In the genomic region with DNA sequence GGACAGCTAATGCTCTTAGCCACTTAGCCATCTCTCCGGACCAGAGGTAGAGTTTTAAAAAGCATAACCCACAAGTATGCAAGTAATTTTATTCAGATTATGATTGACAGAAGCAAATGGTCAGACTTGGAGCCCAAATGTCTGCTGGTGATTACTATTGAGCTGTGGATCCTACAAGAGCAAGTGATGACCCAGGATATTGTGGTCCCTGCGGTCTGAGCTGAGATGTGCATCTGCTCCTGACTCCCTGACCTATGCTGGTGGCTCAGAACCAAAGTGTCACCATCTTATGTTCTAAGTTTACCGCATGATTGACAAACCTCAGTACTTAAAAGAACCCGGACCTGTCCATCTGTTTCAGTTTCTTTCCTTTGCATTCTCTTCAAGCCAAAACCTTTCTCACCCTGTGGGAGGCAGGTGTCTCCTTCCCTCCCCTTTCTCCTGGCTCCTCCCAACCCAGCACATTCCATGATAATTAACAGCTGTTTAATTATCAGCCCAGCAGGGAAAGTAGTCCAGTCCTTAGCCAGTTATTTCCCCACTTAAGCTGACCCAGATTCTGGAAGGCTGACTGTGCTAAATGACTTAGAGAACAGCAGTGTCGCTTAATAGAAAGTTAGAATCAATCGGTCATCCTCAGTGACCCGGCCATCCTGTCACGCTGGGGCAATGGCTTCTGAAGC, we compare ENCODE assay signal across 13 mouse cellular contexts.
DNase-seq lines count a peak whose midpoint lies in the region; ATAC-seq lines count a peak whose summit lies in the region.
"Had no signal": no experiment of that assay in that cellular context is flagged by ENCODE, and none has a peak within 500 bp of the region (broad histone marks: within the 10 kb centered on the region; RNA-seq: fewer than 3 reads in every experiment).

No protein-coding gene starts in this region.

- no peaks in the 10 kb centered on the region for H3K9me3 ChIP-seq in forebrain, embryonic 13.5 days (replicated peaks)
- H3K9me3 ChIP-seq in forebrain, embryonic 16.5 days (ENCODE audit: control insufficient read depth, low read length): no peaks in the 10 kb centered on the region
- H3K9me3 ChIP-seq: midbrain, embryonic 10.5 days; neural tube, embryonic 13.5 days had no signal

- H3K4me3 ChIP-seq in forebrain, embryonic 13.5 days: no peak overlapping the region
- H3K4me3 ChIP-seq in forebrain, embryonic 16.5 days (replicated peaks; ENCODE audit: low read length): no peak overlapping the region
- H3K4me3 ChIP-seq: midbrain, embryonic 10.5 days; neural tube, embryonic 13.5 days had no signal

- no peaks in the 10 kb centered on the region for H3K36me3 ChIP-seq in forebrain, embryonic 13.5 days (ENCODE audit: poor library complexity, severe bottlenecking)
- no peaks in the 10 kb centered on the region for H3K36me3 ChIP-seq in forebrain, embryonic 16.5 days (ENCODE audit: control insufficient read depth, insufficient read depth)
- H3K36me3 ChIP-seq: G1E; midbrain, embryonic 10.5 days; neural tube, embryonic 13.5 days had no signal

- H3K4me1 ChIP-seq in forebrain, embryonic 13.5 days: peaks cover 11% of the 10 kb centered on the region; the same call in 1 of the 2 replicates
- H3K4me1 ChIP-seq in forebrain, embryonic 16.5 days (replicated peaks; ENCODE audit: control insufficient read depth, insufficient read depth, low read length): no peaks in the 10 kb centered on the region

- 63% methylated on average over 8 of the region's 8 CpGs for WGBS in forebrain, embryonic 13.5 days
- 56% methylated on average over 8 of the region's 8 CpGs for WGBS in forebrain, embryonic 16.5 days

- no peak overlapping the region for H3K27ac ChIP-seq in forebrain, embryonic 13.5 days
- H3K27ac ChIP-seq in forebrain, embryonic 16.5 days (ENCODE audit: low read length): no peak overlapping the region
- H3K27ac ChIP-seq: midbrain, embryonic 10.5 days; neural tube, embryonic 13.5 days had no signal

- H3K9ac ChIP-seq in forebrain, embryonic 13.5 days: no peak overlapping the region
- no peak overlapping the region for H3K9ac ChIP-seq in forebrain, embryonic 16.5 days (replicated peaks; ENCODE audit: low read depth, low read length)
- H3K9ac ChIP-seq: neural tube, embryonic 13.5 days had no signal

- DNase-seq in cerebellum, adult 11-12 months: peak; percentile 64
- peak; percentile 58 for DNase-seq in kidney, adult 18-20 months
- DNase-seq in kidney, postnatal 4 days: peak; percentile 14 to 37
- DNase-seq in urinary bladder, adult 18-20 months (ENCODE audit: low spot score in 2 of 2): no peak
- DNase-seq: gastrocnemius, postnatal 25 days; liver had no signal

- 0 out of 2 replicates have a peak, but pooled peaks have one; percentile 21 for ATAC-seq in forebrain, embryonic 13.5 days
- no peak for ATAC-seq in forebrain, embryonic 16.5 days
- ATAC-seq in erythroblast, adult 5-6 weeks (replicated peaks; ENCODE audit: low FRiP score, poor library complexity, severe bottlenecking): no peak
- ATAC-seq in inflammation-experienced regulatory T-cells, adult 6 months: no peak

- no peaks in the 10 kb centered on the region for H3K27me3 ChIP-seq in forebrain, embryonic 13.5 days
- H3K27me3 ChIP-seq in forebrain, embryonic 16.5 days (replicated peaks; ENCODE audit: control insufficient read depth, insufficient read depth, low read length): no peaks in the 10 kb centered on the region
- H3K27me3 ChIP-seq: neural tube, embryonic 13.5 days had no signal

- H3K4me2 ChIP-seq in forebrain, embryonic 13.5 days: no peak overlapping the region
- no peak overlapping the region for H3K4me2 ChIP-seq in forebrain, embryonic 16.5 days (ENCODE audit: low read length)
- H3K4me2 ChIP-seq: neural tube, embryonic 13.5 days had no signal

Comparison
In these comparisons a context has a peak if more than half of its experiments do, and no peak if none do; other contexts are left out.
1. DNase-seq: peak in cerebellum, adult 11-12 months (single experiment), kidney, adult 18-20 months (single experiment) and kidney, postnatal 4 days (2 of 2); none in urinary bladder, adult 18-20 months (0 of 2).